Mouse (Mus musculus): ENCODE measurements around the gene Itpkb.

DNA sequence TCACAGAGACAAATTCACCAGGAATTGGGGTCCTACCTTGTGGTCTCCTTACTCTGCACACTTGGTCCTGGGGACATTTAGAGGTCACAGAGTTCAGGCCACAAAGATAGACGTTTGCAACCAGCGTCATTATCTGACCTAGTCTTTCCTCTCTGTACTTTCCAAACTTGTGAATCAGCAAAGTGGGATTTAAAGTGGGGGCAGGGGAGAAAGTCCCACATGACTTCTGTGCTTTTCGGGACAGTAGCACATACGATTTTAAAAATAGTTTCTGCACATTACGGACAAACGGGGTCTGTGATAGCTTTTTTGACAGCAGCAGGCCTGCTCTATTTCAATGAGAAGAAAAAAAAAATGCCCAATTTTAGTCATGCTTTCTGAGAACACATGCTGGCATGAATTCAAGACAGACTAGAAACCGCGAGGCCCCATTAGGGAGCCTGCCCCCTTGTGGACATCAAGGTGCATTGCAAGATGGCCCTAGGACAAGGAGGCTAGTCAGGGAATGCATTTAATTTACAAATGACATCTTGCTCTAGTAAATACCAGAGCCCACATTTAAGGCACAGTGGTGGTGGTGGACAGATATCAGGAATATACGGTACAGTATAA is 97.9 kb downstream of the Itpkb start:
- TF ChIP-seq POLR2A (IDR thresholded peaks at IDR 0.05; ENCODE audit: low read depth, low read length) = no peak; the same call in 1 of the 2 replicates
- peak; percentile 93 for TF ChIP-seq MAX (IDR thresholded peaks at IDR 0.05; ENCODE audit: low read length)
- peak; percentile 95 to 99 for TF ChIP-seq CTCF (conservative IDR thresholded peaks at IDR 0.05 in 1 of 2, IDR thresholded peaks at IDR 0.05 in 1 of 2; ENCODE audit: low read depth in 2 of 2, low read length in 2 of 2)
- TF ChIP-seq RCOR1 (conservative IDR thresholded peaks at IDR 0.05; ENCODE audit: low read depth, low read length) = no peak; the same call in 1 of the 2 replicates
- TF ChIP-seq MEF2A (IDR thresholded peaks at IDR 0.05; ENCODE audit: borderline replicate concordance, low read depth, low read length) = peak; percentile 65; the same call in 1 of the 2 replicates
- TF ChIP-seq POLR2AphosphoS2 (IDR thresholded peaks at IDR 0.05; ENCODE audit: low read depth, low read length) = no peak
- TF ChIP-seq MYC (IDR thresholded peaks at IDR 0.05; ENCODE audit: low read depth, low read length) = peak; percentile 98
- TF ChIP-seq MXI1 (IDR thresholded peaks at IDR 0.05; ENCODE audit: low read depth, low read length) = peak; percentile 93
- peak; percentile 21; the same call in 1 of the 2 replicates for TF ChIP-seq ETS1 (conservative IDR thresholded peaks at IDR 0.05; ENCODE audit: low read depth, low read length)
- no peak for TF ChIP-seq KAT2A (IDR thresholded peaks at IDR 0.05; ENCODE audit: insufficient replicate concordance, low read length)
- TF ChIP-seq UBTF (IDR thresholded peaks at IDR 0.05; ENCODE audit: low read depth, low read length) = no peak
- no peak for TF ChIP-seq USF2 (conservative IDR thresholded peaks at IDR 0.05; ENCODE audit: low read depth, low read length)

Measured in CH12.LX (cell line).